Mouse (Mus musculus) fat pad, adult 2 months (tissue): Measurements from ENCODE around the gene Dock7.

Experiments
- DNase-seq: peaks from one replicate; pipeline ENCODE4 v3.0.0-alpha.2; 2011; ENCODE audit warnings: low read depth, low spot score; ENCODE audit errors: extremely low read depth

The Dock7 gene

GRCm38 (mm10) chr4:99120211-99121122 lies at the start of gene Dock7:
TSS of gene Dock7 (minus strand) at chr4:99120915.
- no peak for DNase-seq

GRCm38 (mm10) chr4:99168869-99169268 lies 48.2 kb upstream of the Dock7 start:
- no peak for DNase-seq

GRCm38 (mm10) chr4:99163547-99163946 lies 42.8 kb upstream of the Dock7 start:
- peak; percentile 43 for DNase-seq

DNA sequence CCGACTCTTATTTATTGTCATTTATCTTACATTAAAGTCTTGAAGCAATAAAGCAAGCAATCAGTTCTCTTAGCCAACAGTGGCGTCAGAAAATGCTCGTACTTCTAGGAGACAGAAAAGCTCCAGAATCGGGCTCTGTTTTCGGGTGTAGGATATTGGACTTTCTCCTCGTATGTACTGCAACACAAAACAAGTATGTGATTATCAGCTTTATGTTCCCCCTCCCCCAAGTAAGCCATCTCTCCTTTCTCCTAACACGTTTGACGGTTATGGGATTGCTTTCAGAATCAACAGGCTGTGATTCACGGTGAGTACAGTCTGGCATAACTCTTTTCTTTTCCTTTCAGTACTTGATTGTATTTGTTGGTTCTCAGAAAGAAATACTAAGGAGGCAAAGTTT lies 42.3 kb upstream of the Dock7 start:
- no peak for DNase-seq

- DNase-seq: no peak
Observed at GRCm38 (mm10) chr4:99161457-99161971, 40.8 kb upstream of the Dock7 start.

GRCm38 (mm10) chr4:99160899-99161298 lies 40.2 kb upstream of the Dock7 start:
- DNase-seq: no peak

GRCm38 (mm10) chr4:99160414-99160813 lies 39.7 kb upstream of the Dock7 start:
- no peak for DNase-seq

GRCm38 (mm10) chr4:99158495-99158894 lies 37.8 kb upstream of the Dock7 start:
- DNase-seq: no peak

GRCm38 (mm10) chr4:99156641-99157307 lies 36.1 kb upstream of the Dock7 start:
- no peak for DNase-seq

- DNase-seq: no peak
Observed at GRCm38 (mm10) chr4:99151885-99152558, 31.3 kb upstream of the Dock7 start.

DNA sequence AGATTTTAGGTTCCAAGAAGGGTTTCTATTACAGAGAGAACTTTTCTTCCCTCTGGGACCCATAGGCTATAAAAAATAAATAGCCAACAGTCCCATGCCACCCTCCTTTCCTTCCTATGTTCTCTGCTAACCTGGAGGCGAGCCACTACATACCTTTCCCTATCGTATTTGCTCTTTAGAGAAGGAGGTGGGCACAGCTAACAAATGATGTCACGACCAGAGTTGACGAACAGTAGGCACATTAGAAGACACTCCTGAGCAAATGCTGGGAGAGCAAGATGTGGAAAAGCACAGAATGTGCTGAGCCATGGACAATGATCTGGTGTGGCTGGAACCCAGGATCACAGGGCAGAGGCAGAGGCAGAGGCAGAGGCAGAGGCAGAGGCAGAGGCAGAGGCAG lies 30.7 kb upstream of the Dock7 start:
- DNase-seq: no peak

GRCm38 (mm10) chr4:99143323-99143722 lies 22.6 kb upstream of the Dock7 start:
- no peak for DNase-seq

GRCm38 (mm10) chr4:99141578-99141977 lies 20.9 kb upstream of the Dock7 start:
- DNase-seq: peak; percentile 45

- no peak for DNase-seq
Observed at GRCm38 (mm10) chr4:99141171-99141570, 20.5 kb upstream of the Dock7 start.

- no peak for DNase-seq
Observed at GRCm38 (mm10) chr4:99137986-99138641, 17.4 kb upstream of the Dock7 start.

- peak; percentile 28 for DNase-seq
Observed at GRCm38 (mm10) chr4:99134522-99134921, 13.8 kb upstream of the Dock7 start.

DNA sequence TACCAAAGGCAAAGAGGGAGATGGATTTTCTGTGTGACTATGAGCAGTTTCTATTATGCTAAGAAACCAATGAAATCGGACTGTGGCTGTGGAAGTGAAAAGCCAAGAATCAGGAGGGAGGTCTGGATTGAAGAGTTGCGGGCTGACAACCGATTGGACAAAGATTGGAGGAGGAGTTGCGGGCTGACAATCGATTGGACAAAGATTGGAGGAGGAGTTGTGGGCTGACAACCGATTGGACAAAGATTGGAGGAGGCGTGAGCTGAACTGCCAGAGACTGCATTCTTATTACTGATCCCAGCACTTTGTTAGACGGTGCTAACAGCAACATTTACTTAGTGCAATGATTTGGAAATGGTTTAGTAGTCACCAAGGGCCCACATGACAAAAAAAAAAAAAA lies 12.6 kb upstream of the Dock7 start:
- no peak for DNase-seq

- no peak for DNase-seq
Observed at GRCm38 (mm10) chr4:99132686-99133085, 12.0 kb upstream of the Dock7 start.

GRCm38 (mm10) chr4:99131227-99131653 lies 10.5 kb upstream of the Dock7 start:
- peak; percentile 25 for DNase-seq

DNA sequence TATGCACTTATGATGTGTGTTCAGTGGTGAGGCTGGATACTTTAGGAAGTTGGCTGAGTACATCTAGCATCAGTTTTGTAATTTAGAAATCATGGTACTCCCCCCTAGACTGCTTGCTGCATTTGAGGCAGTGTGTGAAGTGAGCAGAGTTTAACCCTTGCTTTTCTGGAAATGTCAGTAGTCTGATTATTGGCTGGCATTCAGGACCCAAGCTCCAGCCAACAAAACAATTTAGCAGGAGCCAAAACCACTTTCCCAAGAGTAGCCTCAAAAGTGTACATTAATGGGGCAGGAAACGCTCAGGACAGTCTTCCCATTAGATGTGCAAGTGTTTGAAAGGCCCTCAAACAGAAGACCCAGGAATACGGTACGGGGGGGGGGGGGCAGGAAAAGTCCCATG lies 2.8 kb upstream of the Dock7 start:
- DNase-seq: no peak

DNA sequence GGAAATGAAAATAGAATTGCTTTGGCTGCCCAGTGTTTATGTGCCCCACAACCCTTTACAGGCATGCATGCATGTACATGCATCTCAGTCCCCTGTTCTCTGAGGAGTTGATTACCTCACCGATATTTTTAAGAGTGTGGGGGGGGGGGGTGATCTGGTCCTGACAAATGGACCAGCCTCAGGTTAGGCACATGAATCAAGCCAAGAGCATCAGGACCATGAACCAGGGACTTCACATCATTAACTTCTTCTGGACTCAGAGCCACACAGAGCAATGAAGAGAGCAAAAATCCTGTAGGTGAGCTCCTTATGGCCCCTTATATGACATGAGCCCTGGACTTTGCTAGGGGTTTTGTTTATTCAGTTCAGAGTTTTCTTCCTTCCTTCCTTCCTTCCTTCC lies 2.1 kb upstream of the Dock7 start:
- DNase-seq: no peak
